Mouse (Mus musculus) liver, adult 2 months (tissue): ENCODE data around the gene Plet1.

Experiments used
- CTCF ChIP-seq: fragments of 200-500 bp; IDR thresholded peaks from 2 replicates; pipeline ENCODE4 v1.5.1; 2011; ENCODE audit warnings: low read depth, low read length, control low read depth
- POLR2A ChIP-seq: fragments of 200-500 bp; IDR thresholded peaks from 2 replicates; pipeline ENCODE4 v1.6.1; 2011; ENCODE audit warnings: low read length, control low read depth; ENCODE audit not compliant: insufficient read depth; ENCODE audit errors: extremely low read depth

DNA sequence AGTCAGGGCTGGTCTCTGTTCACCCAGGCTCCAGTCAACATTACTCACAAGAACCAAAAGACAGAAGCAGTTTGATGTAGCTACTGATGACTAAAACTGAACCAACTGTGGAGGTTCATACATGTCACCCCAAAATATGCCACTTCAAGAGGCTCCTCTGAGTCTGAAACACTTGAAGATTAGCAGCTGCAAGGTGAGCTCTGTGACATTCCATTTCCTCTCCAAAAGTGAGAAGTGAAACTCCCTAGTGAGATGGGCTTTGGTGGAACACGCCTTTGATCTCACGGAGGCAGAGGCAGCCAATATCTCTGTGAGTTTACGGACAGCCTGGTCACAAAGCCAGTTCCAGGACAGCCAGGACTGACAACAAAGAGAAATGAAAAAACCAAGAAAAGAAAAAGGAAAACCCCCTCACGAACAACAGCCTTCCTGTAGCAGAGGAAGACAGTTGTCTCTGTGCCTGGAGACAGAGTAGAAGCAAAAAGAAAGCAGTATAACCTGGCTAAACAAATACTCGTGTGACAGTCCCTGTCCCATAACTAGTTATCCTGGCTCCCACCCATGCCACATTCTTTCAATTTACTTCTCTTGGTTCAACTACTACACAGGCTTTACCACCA, 53.6 kb downstream of the Plet1 start:
- TF ChIP-seq CTCF = no peak
- no peak for TF ChIP-seq POLR2A
